Mouse (Mus musculus): Measurements from ENCODE around the gene Dync1h1.

GRCm38 (mm10) chr12:110564848-110565247 is 36.4 kb upstream of the Dync1h1 start:
- TF ChIP-seq CTCF (IDR thresholded peaks at IDR 0.05; ENCODE audit: low read depth) (no peak), EP300 (IDR thresholded peaks at IDR 0.05; ENCODE audit: low read depth) (peak; percentile 61)

Data from liver, embryonic 14.5 days (tissue).